ENCODE assay signal across 30 mouse cellular contexts in genomic region chr2:4494478-4494877, GRCm38 (mm10).
DNase-seq lines count a peak whose midpoint lies in the region; ATAC-seq lines count a peak whose summit lies in the region.
"Had no signal": no experiment of that assay in that cellular context is flagged by ENCODE, and none has a peak within 500 bp of the region (broad histone marks: within the 10 kb centered on the region; RNA-seq: fewer than 3 reads in every experiment).

No protein-coding gene starts in this region.

- WGBS in heart, embryonic 12.5 days = 17% methylated on average over 2 of the region's 2 CpGs
- WGBS in liver, embryonic 11.5 days = 57% methylated on average over 2 of the region's 2 CpGs
- 43% methylated on average over 2 of the region's 2 CpGs for WGBS in liver, embryonic 16.5 days (ENCODE audit: insufficient replicate concordance)

- H3K27ac ChIP-seq in heart, embryonic 12.5 days (ENCODE audit: poor library complexity, severe bottlenecking) = no peak overlapping the region
- H3K27ac ChIP-seq in liver, embryonic 11.5 days (ENCODE audit: low read depth, low read length) = no peak overlapping the region
- H3K27ac ChIP-seq in liver, embryonic 16.5 days (ENCODE audit: low read length) = no peak overlapping the region
- H3K27ac ChIP-seq: embryonic facial prominence, embryonic 15.5 days; forebrain, embryonic 12.5 days; layer of hippocampus, adult 2 months; limb, embryonic 13.5 days; macrophage; midbrain, embryonic 10.5 days; stomach, postnatal 0 days had no signal

- intact Hi-C loops in heart, postnatal 14 days (cut with DNase I) = loop anchor here (5.0 to 10.0 kb wide), 4 partner anchors 92 to 950 kb away; no protein-coding TSS in a partner anchor

- ATAC-seq in heart, embryonic 12.5 days (ENCODE audit: insufficient number of reproducible peaks, low FRiP score) = 0 out of 2 replicates have a peak, but pooled peaks have one; percentile 30
- peak; percentile 70 for ATAC-seq in liver, embryonic 11.5 days (replicated peaks; ENCODE audit: low FRiP score)
- ATAC-seq in liver, embryonic 16.5 days (ENCODE audit: low read depth) = peak; percentile 45; the same call in 1 of the 2 replicates
- ATAC-seq: activated CD4-positive, CD25-positive, alpha-beta regulatory T cell, adult 4 months; inflammation-experienced regulatory T-cells, adult 6 months; midbrain, embryonic 16.5 days had no signal

- DNase-seq in heart, postnatal 14 days = no peak
- peak; percentile 22 for DNase-seq in c-Kit-positive CD71-positive TER-119-negative erythroid progenitor cells, embryonic 14.5 days (ENCODE audit: low read depth)
- no peak for DNase-seq in liver, embryonic 11.5 days (ENCODE audit: low spot score)
- DNase-seq in adrenal gland, postnatal 4 days (ENCODE audit: low spot score in 2 of 2) = no peak
- DNase-seq in adrenal gland, postnatal 36 days = no peak
- DNase-seq: adrenal gland, adult 8-10 months; B cell, adult 2 months; cerebellum, adult 11-12 months; cerebellum, adult 9-11 months; gastrocnemius, postnatal 14 days; kidney, adult 11 months; kidney, postnatal 14 days; lung, adult 2 months; lung, postnatal 10 days; right cerebral cortex, postnatal 25 days; thymus, adult 18-20 months; thymus, postnatal 25 days had no signal

- no peaks in the 10 kb centered on the region for H3K9me3 ChIP-seq in heart, embryonic 12.5 days (replicated peaks)
- no peaks in the 10 kb centered on the region for H3K9me3 ChIP-seq in liver, embryonic 11.5 days (ENCODE audit: control insufficient read depth, low read length)
- H3K9me3 ChIP-seq in liver, embryonic 16.5 days (replicated peaks; ENCODE audit: control insufficient read depth, low read length) = no peaks in the 10 kb centered on the region
- H3K9me3 ChIP-seq: embryonic facial prominence, embryonic 15.5 days; forebrain, embryonic 12.5 days; limb, embryonic 13.5 days; midbrain, embryonic 10.5 days had no signal

- H3K27me3 ChIP-seq in heart, embryonic 12.5 days (replicated peaks) = no peaks in the 10 kb centered on the region
- no peaks in the 10 kb centered on the region for H3K27me3 ChIP-seq in liver, embryonic 11.5 days (replicated peaks; ENCODE audit: control insufficient read depth, insufficient read depth, low read length)
- no peaks in the 10 kb centered on the region for H3K27me3 ChIP-seq in liver, embryonic 16.5 days (ENCODE audit: control insufficient read depth, insufficient read depth, low read depth, low read length)
- H3K27me3 ChIP-seq: embryonic facial prominence, embryonic 15.5 days; forebrain, embryonic 12.5 days; limb, embryonic 13.5 days had no signal

- no peak overlapping the region for H3K4me3 ChIP-seq in heart, embryonic 12.5 days
- H3K4me3 ChIP-seq in liver, embryonic 11.5 days (ENCODE audit: low read depth, low read length) = no peak overlapping the region
- no peak overlapping the region for H3K4me3 ChIP-seq in liver, embryonic 16.5 days (ENCODE audit: low read depth, low read length)
- H3K4me3 ChIP-seq: embryonic facial prominence, embryonic 15.5 days; forebrain, embryonic 12.5 days; layer of hippocampus, adult 2 months; limb, embryonic 13.5 days; midbrain, embryonic 10.5 days had no signal

- H3K4me2 ChIP-seq in heart, embryonic 12.5 days = no peak overlapping the region
- H3K4me2 ChIP-seq in liver, embryonic 11.5 days = no peak overlapping the region
- H3K4me2 ChIP-seq in liver, embryonic 16.5 days (ENCODE audit: low read depth, low read length) = no peak overlapping the region
- H3K4me2 ChIP-seq: embryonic facial prominence, embryonic 15.5 days; forebrain, embryonic 12.5 days; hindbrain, embryonic 14.5 days; limb, embryonic 13.5 days had no signal

- peaks cover 48% of the 10 kb centered on the region for H3K4me1 ChIP-seq in heart, embryonic 12.5 days (replicated peaks)
- H3K4me1 ChIP-seq in liver, embryonic 11.5 days (replicated peaks; ENCODE audit: control insufficient read depth, insufficient read depth, low read length) = peaks cover 13% of the 10 kb centered on the region
- H3K4me1 ChIP-seq in liver, embryonic 16.5 days (ENCODE audit: control insufficient read depth, low read depth, low read length) = peaks cover 7% of the 10 kb centered on the region

- H3K36me3 ChIP-seq in heart, embryonic 12.5 days = peaks cover 11% of the 10 kb centered on the region
- H3K36me3 ChIP-seq in liver, embryonic 11.5 days (ENCODE audit: control insufficient read depth, insufficient read depth, low read length) = peaks cover 2% of the 10 kb centered on the region; the same call in 1 of the 2 replicates
- no peaks in the 10 kb centered on the region for H3K36me3 ChIP-seq in liver, embryonic 16.5 days (ENCODE audit: control insufficient read depth, insufficient read depth)
- H3K36me3 ChIP-seq: embryonic facial prominence, embryonic 15.5 days had no signal

- H3K9ac ChIP-seq in heart, embryonic 12.5 days = no peak overlapping the region
- H3K9ac ChIP-seq in liver, embryonic 11.5 days (ENCODE audit: low read depth, low read length) = no peak overlapping the region
- no peak overlapping the region for H3K9ac ChIP-seq in liver, embryonic 16.5 days (ENCODE audit: low read depth, low read length)
- H3K9ac ChIP-seq: embryonic facial prominence, embryonic 15.5 days; forebrain, embryonic 12.5 days; hindbrain, embryonic 14.5 days; limb, embryonic 13.5 days had no signal
